Mouse (Mus musculus) megakaryocyte-erythroid progenitor cell, adult 5-6 weeks (primary cell): Measurements from ENCODE around the gene Hist1h4i. TPM values are rescaled to one million over a fixed set of nuclear protein-coding genes. Genes with fewer than 3 reads are reported as not detected.

ENCODE experiments used
- ATAC-seq: replicated peaks from 2 replicates; pipeline ENCODE4 v1.8.0; 2016; ENCODE audit warnings: mild to moderate bottlenecking, inconsistent platforms; ENCODE audit not compliant: severe bottlenecking, poor library complexity, low FRiP score, low TSS enrichment
- total RNA-seq, 2 experiments: library from RNA; stranded (forward) in 1 of 2; stranded (reverse) in 1 of 2; fragments of 200-1000, 215-1000 nt in 1 of 2; fragments of >200 nt in 1 of 2; fragmentation: Nextera tagmentation in 1 of 2; gene quantifications; 2 replicates each; pipeline ENCODE4 v1.2.3; 2014 to 2017

The Hist1h4i gene
- total RNA-seq, 2 experiments from 2014 or later = 110 to 141 TPM

DNA sequence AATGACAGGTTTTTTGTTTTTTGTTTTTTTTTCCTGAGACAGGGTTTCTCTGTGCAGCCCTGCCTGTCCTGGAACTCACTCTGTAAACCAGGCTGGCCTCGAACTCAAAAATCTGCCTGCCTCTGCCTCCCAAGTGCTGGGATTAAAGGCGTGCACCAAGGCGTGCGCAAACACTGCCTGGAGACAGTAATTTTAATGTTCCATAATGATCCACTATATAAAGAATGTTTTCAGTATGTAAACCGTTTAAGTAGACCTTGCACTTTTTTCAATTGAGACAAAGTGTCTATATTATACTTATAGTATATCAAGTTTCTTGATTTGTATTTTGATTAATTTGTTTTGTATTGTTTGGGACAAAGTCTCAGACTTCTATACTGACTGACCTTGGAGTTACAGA, 1.8 kb downstream of the Hist1h4i start:
- no peak for ATAC-seq

DNA sequence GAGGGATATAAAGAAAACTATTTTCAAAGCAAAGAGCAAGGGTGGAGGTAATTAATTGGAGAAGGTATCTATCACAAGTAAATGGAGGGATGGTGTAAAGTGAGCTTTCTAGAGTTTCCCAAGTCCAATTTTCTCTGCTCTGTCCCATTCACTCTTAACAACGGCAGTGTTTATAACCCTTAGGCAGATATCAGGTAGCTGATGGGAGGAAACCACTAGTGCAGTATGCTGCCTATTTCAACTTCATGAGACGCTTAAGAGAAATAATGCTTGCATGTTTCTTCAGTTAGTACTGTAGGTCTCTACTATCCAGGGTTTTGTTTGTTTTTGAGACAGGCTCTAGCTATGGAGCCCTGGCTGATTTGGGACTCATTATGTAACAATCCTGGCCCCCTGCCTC, 3.7 kb downstream of the Hist1h4i start:
- no peak for ATAC-seq

DNA sequence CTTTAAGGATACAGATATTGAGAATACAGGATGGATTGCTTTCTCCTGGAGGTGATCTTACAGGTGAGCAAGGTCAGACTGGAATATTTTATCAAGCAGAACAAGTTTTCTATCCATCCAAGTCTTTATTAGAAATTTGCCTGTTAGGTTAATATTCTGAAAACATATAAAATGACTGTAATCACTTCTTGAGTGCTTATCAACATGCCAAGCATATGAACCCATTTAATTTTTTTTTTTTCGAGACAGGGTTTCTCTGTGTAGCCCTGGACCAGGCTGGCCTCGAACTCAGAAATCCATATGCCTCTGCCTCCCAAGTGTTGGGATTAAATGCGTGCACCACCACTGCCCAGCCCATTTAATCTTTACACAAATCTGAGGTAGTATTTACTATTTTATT, 4.2 kb downstream of the Hist1h4i start:
- no peak for ATAC-seq

DNA sequence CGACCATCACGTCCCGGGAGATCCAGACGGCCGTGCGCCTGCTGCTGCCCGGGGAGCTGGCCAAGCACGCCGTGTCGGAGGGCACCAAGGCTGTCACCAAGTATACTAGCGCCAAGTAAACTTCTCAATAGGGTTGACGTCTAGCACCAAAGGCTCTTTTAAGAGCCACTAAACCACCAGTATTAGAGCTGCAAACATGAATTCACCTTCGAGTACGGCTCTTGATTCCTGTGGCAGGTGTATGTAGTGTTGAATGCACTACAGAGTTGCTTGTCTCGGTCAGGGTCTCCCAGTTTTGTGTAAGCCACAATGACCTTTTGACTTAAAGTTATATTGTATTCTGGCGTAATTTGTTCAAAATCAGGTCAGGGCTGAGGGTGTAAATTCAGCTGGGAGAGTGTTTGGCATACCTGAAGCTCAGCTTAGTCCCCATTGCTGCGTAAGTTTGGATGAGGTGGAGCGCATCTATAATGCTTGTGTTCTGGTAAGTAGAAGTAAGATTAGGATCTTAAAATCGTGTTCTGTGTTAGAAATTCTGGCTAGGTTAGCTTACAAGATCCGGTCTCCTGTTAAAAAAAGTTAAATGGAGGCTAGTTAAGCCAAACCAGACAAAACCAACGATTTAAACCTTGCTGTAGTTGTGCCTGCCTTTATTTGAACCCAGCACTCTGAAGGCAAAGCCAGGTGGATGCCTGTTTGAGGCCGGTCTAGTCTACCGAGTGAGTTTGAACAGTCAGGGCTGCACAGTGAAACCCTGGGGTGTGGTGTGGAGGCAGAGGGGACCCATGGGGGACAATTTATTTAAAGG, 4.8 kb downstream of the Hist1h4i start:
- ATAC-seq = peak; percentile 43

DNA sequence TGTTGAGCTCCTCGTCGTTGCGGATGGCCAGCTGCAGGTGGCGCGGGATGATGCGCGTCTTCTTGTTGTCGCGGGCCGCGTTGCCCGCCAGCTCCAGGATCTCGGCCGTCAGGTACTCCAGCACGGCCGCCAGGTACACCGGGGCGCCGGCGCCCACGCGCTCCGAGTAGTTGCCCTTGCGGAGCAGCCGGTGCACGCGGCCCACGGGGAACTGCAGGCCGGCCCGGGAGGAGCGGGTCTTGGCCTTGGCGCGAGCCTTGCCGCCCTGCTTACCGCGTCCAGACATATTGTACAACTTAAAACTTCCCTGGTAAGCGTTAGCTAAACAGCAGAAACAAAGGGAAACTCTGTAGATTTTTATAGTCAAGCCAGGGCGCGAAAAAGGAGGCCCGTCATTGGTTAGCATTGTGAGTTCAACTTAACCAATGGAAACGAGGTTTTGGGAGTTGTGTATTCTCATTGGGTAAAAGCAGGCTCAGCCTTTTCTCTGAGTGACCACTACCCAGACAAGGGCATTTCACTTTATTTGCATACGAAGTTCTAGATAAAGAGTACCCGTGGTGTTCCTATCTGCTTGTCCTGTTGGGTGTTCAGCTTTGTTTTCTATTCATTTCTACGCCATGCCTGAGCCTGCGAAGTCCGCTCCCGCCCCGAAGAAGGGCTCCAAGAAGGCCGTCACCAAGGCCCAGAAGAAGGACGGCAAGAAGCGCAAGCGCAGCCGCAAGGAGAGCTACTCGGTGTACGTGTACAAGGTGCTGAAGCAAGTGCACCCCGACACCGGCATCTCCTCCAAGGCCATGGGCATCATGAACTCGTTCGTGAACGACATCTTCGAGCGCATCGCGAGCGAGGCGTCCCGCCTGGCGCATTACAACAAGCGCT, 5.7 kb downstream of the Hist1h4i start, which contains the start of the genes Hist1h2ah and Hist1h2bk:
Gene Hist1h2ah, minus strand, starts transcription at position 302 of the 882 bp plus-strand sequence.
Gene Hist1h2bk, plus strand, starts transcription at position 604 of the 882 bp plus-strand sequence.
- ATAC-seq = peak; percentile 84

DNA sequence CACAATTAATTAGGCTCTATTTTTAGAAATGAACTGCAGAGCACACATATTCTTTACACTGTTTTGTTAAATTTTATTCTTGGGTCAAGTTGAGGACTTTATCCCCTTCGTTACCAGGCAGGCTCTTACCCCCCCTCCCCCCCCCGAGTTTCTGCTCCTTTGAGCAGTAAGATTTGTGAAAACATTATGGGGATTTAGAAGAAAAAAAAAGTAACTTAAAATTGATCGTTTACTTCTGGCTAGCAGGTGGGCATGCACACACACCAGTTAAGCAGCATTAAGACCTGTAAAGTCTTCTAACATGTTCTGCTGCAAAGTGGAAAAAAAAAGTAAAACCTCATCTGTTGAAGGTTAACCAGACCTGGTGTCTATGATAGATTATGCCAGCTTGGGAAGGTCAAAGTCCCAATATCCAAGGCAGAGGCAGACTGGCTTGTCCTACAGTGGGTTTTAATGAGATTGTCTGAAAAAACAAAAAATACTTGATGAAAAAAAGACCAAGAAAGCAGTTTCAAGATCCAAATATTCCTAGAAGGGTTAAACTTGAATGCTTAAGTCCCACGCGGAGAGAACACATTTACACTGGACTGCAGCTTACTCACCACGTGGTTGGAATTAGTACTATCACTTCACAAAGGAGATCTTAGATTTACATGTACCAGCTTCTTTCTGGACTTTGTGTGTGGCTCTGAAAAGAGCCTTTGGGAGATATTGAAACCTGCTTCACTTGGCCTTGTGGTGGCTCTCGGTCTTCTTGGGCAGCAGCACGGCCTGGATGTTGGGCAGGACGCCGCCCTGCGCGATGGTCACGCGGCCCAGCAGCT, 6.5 kb downstream of the Hist1h4i start:
- ATAC-seq = no peak

DNA sequence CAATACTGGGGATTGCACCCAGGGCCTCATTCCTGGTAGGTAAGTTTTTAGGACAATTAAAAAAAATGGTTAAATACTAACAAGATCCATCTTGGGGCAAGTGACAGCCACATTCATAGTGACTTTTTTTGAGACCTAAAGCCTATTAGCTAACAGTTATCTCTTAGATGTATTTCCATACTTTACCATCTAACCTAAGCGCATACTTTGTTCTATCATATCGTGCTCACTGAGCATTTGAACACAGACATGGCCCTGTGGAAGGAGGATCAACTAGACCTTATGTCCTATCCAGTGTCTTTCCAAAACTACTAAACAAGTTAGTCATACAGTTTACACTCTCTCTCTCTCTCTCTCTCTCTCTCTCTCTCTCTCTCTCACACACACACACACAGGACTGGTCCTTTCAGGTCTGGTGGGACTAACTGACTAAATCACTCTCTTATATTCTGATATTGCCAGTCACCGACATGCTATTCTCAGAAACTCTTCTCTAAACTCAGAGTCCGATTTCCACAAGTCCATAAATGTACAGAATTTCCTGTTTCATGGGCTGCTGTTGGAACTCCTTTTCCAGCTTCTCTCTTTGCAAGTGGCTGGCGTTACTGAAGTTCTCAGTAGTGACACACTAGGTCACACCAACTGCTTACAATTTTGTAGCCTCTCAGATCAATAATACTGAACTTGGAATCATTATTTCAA, 7.3 kb downstream of the Hist1h4i start:
- ATAC-seq = no peak

DNA sequence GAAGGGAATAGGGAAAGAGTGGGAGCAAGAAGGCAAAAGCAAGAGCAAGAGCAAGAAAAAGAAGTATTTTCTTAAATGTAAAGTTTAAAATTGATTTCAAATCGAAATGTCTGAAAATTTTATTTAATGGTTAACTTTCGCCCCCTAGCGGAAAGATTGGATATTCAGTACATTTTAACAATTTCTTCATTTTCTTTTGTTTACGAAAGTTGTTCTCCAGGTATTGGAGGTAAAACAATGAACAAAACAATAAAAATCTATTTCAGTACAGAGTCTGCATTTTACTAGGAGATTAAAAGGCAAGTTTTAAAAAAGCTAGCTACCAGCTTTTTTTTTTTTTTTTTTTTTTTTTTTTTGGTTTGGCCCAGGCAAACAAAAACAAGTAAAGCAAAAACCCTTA, 10.7 kb downstream of the Hist1h4i start:
- no peak for ATAC-seq

DNA sequence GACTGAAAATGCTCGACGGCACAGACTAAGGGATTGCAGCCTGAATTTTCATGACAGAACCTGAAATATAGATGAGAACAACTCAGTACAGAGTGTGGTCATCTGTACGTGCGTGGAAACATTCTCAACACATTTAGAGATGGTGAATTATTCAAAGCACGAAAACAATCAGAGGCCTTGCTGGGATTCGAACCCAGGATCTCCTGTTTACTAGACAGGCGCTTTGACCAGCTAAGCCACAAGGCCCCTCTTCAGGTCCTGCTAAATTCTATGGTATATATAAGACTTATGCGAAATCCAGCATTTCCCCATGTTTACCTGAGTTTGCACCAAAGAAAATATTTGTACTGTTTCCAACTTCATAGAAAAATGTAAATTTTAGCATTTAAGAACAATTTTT, 11.2 kb downstream of the Hist1h4i start:
- ATAC-seq = no peak

DNA sequence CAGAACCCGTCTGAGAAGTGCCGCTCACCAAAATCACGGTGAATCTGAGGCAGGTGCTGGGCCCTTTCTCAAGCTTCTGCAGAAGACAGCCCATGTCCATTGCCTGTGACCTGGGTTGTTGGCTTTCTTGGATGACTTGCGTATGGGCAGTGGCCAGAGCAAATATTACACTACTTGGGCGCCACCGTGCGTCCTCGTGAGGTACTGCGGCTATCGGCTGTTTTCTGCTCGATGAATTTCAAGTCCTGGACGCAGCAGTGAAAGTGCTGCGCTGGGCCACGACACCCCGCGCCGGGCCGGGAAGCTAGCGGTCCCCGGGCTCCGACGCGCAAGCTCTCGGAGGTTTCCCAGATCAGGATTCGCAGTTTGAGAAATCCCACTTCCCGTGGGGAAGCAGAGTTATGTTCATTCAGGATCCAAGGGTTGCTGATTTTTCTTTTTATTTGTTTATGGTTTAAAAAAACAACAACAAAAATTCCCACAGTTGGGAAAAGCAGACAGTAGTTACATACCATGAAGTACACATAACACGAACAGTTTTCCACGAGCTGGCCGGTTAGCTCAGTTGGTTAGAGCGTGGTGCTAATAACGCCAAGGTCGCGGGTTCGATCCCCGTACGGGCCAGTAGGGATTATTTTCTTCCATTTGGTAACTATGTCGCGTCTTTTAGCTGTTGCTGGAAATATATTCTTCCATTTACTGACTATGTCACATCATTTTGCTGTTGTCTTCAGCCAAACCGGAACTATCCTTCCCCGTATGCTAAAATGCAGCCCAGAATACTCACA, 12.3 kb downstream of the Hist1h4i start:
- ATAC-seq = peak; percentile 78

DNA sequence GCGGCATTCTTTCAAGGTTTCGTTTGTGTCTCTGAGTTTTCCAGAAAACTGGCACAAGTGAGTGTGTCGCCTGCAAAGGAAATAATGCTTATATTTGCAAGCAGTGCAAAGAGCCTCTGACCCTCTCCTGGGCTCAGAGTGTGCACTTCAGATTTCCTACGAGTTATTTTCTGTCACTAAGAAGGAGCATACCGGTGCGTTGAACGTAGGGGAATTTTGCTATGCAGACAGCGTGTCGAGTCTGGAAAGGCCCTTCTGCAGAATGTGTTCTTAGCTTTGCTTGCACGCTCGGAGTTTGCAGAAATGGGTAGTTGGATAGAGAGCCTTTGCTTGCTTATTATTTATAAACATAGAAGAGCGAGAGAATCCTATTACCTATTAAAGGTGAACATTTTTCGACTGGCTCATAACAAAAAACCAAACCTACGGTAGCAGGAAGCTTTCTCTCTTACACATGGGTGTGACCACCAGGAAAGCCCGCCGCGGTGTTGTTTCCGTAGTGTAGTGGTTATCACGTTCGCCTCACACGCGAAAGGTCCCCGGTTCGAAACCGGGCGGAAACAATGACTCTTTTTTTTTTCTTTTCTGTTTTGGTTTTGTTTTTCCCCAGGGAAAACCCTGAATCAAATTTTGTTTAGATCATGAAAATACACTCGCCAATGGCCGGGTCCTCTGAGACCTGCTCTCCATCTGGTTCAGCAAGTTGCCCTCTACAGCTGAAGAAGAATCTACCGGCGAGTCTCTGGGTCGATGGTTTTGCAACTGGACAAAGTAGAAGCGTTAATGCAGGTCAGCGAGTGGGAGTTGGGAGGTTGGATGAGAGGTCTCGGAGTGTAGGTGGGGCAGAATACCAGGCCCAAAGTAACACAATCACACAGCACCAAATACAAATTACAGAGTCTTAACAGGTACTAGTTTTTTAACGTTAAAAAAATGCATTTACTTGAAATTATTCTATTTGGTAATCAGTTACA, 14.8 kb downstream of the Hist1h4i start:
- ATAC-seq = no peak

DNA sequence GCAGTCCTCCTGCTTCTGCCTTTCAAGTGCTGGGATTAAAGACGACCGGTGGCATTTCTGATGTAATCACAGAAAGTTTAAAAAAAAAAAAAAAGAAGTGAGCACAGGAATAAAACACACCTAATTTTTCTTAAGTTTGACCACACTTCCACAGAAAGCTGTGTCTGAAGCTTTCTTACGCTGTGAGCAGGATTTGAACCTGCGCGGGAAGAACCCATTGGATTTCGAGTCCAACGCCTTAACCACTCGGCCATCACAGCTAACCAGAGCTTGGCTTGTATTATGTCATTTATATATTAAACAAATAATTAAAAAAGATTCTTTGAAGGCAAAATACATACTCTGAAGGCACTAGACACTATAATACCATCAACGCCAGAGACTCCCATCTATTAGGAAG, 18.9 kb downstream of the Hist1h4i start:
- ATAC-seq = peak; percentile 69

DNA sequence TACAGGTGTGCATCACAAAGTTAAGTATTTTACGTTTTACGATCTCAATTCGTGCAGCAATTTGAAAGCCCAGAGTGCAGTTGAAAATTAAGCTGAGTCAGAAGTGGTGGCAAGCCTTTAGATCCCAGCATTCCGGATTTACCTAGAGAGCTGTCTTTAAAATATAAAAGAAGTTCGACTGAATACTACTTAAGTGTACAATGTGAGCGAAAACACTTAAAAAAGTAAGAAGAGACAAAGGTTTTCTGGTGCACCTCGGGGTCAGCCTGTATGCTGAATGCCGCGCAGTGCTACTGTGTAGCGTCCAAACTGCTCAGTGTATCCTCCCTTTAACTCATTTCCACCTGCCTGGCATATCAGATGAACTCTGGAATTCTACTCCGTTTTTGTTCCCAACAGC, 19.6 kb downstream of the Hist1h4i start:
- no peak for ATAC-seq

DNA sequence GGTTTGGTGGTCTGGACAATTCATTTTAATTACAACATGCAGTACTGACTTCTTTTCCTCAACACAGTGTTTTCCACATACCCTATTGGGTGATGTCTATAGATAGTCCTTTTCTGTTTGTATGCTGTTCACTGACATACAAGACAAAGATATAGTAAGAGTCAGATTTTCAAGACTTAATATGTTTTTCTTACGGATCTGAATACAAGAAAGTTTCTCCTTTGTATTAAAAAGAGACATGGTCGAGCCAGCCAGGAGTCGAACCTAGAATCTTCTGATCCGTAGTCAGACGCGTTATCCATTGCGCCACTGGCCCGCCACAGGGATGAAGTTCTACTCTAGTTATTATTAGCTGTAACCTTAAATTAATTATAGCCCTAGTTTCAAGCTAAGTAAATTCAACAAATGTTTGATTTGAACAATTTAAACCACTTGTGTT, 20.2 kb downstream of the Hist1h4i start:
- ATAC-seq = peak; percentile 72

DNA sequence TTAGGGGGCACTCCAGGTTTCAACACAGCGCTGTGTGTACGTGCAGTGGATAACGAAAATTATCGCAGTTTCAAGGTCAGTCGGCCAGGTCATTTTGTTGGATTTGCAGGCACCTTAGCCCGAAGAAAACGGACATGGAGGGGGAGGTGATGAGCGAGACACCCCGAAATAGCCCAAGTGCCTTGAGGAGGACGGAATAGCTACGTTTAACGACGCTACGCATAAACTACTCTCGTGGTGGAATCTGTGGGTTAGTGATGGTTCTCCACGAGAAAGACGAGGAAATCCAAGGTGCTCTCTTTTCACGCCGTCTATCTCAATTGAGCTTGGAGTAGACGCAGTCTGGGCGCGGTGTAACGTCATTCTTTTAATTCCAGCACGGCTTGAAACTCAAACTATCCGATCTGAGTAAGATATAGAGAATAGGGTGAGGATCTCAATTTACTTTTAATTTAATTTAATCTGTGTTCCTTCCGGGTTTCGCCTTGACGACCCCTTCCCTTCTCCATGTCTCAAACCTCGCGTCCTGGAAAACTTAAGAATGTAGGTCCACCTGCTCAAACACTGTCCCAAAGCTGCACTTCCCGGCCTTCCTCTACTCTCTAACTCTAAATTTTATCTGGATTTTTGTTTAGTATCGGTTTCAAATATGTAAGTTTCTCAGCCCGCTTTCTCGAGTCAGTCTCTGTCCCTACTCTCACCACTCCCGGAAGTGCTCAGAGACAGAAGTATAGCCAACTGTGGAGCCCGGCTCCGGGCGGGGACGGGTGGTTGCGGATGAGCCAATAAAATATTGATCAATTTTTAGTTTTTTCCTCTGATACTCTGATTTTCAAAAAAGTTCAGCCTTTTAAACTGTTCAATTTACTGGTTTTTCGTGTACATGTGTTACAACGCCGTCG, 21.0 kb downstream of the Hist1h4i start:
- peak; percentile 46; the same call in 1 of the 2 replicates for ATAC-seq
